Mouse (Mus musculus): Measurements from ENCODE around the gene Tmem72.

The Tmem72 gene

GRCm38 (mm10) chr6:116716666-116717065 is at the start of gene Tmem72:
Gene Tmem72 (minus strand): TSS chr6:116716913.
- no peak for DNase-seq (ENCODE audit: low read depth, low spot score)

DNA sequence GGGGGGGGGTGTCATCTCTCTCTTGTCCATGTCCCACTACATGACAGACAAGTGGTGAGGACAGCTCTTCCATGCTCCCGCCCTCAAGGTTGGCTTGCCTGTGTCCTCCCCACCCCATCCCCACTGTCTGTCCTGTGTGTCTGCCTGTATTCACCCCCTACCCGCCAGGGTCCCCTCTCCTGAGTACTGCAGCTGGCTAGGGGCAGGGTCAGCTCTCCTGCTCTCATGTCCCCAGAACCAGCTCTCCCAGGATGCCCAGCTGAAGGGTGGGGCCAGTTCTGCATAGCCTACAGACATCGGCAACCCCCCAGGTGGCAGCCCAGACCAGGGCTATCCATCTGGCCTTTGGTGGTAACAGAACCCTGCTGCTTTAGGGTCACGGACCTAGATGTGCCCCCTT is 47.8 kb upstream of the Tmem72 start:
- DNase-seq (ENCODE audit: low read depth, low spot score), result no peak

- DNase-seq (ENCODE audit: low read depth, low spot score), result no peak
These were observed 45.6 kb upstream of the Tmem72 start for GRCm38 (mm10) chr6:116762333-116762732.

DNA sequence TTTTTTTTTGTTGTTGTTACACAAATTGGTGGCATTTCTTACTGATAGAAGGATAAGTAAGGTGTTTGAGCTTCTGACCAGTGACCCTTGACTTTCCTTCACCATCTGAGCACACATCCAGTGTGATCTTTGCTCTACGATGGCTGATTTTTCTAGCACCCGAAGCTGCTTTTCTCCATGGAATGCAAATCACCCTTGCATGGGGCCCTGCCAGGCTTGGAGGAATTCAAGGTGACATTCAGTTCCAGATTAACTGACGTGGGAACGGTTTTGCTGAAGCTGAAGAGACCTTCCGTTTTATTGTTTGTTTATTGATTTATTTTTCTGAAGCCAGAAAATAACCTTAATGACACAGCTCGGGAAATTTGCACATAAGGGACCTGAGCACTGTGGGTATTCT is 43.5 kb upstream of the Tmem72 start:
- no peak for DNase-seq (ENCODE audit: low read depth, low spot score)

- no peak for DNase-seq (ENCODE audit: low read depth, low spot score)
These were observed 39.7 kb upstream of the Tmem72 start for GRCm38 (mm10) chr6:116756364-116756763.

DNA sequence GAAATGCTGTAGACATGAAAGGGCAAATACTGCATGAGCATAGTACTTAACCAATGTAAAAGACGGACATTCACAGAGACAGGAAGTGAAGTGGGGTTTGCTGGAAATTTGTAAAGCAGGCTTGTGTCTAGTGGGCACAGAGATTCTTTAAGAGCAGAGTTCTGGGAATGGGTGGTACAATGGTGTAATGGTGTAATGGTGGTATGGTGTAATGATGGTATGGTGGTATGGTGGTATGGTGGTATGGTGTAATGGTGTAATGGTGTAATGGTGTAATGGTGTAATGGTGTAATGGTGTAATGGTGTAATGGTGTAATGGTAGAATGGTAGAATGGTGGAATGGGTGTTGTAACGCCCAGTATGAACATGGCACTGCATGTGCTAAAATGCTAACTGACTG is 21.3 kb upstream of the Tmem72 start:
- DNase-seq (ENCODE audit: low read depth, low spot score), result no peak

DNA sequence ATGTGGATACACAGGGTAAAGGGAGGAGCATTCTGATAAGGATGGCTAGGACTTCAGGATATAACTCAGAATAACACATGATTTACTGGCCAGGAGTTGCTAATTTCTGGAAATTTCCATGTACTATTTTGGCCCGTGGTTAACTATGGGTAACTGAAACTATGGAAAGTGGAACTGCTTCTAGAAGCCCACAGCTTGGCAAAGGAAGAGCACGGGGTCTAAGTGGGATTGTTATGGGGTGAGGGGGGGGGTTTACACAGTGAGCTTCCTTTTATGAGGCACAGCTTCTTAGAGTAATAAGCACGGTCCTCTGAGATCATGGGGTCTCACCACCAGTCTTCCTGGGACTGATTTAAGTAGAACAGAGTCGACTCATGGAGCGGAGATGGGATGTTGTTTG is 18.6 kb upstream of the Tmem72 start:
- DNase-seq (ENCODE audit: low read depth, low spot score), result no peak

DNA sequence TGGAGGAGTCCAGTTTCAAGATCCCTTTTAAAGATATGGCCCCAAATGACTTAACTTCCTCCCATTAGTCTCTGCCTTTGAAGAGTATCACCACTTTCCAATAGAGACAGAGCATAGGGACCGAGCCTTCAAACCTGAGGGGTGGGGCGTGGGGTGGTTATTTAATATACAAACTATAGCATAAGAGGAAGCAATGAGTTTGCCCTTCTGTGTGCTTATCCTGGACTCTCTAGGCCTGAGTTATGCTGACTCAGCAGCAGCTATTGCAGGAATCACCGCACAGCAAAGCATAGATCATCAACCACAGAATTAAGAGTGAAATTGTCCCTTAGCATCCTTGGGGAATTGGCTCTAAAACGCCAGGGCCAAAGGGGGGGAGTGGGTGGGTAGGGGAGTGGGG is 16.9 kb upstream of the Tmem72 start:
- DNase-seq (ENCODE audit: low read depth, low spot score), result no peak

GRCm38 (mm10) chr6:116724489-116725160 is 7.9 kb upstream of the Tmem72 start:
- DNase-seq (ENCODE audit: low read depth, low spot score), result no peak

DNA sequence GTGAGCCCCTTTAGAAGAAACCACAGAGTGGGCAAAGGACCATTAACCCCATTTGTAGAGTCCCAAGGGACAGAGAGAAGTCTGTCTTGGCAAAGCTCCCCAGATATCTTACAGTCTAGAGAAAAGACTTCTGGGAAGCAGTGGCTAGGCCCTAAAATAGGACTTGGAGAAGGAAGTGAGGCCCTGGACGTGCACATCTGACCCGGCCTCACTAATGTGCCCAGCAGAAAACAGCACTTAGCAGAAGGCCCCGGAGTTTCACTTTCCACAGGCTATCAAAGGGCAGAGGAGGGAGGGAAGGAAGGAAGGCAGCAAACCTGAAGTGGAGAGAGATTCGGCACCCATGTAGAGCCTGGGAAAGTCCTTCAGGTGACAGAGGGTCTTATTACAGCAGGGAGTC is 2.2 kb upstream of the Tmem72 start:
- DNase-seq (ENCODE audit: low read depth, low spot score), result no peak

DNA sequence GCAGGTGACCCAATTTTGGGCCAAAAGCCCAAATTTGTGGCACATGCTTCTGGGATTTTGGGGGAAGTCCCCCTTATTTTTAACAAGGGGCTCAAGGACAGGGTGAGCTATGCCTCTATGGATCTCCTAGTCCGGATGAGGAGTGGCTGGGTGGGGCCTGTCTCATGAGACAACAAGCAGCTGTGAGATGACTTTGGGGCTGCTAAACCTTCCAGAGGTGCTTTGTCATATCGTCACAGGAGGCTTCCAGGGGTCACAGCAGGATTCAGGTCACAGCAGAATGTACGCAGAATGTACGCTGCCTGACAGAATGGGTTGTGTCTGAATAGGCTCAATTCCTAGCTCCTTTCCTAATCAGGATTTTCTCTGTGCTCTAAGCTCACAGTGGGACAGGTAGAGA is 1.6 kb upstream of the Tmem72 start:
- no peak for DNase-seq (ENCODE audit: low read depth, low spot score)

- DNase-seq (ENCODE audit: low read depth, low spot score), result no peak
These were observed 1.1 kb upstream of the Tmem72 start for GRCm38 (mm10) chr6:116717851-116718250.

- no peak for DNase-seq (ENCODE audit: low read depth, low spot score)
These were observed 1.5 kb downstream of the Tmem72 start for GRCm38 (mm10) chr6:116715166-116715565.

GRCm38 (mm10) chr6:116714576-116714975 is 2.1 kb downstream of the Tmem72 start:
- DNase-seq (ENCODE audit: low read depth, low spot score), result no peak

DNA sequence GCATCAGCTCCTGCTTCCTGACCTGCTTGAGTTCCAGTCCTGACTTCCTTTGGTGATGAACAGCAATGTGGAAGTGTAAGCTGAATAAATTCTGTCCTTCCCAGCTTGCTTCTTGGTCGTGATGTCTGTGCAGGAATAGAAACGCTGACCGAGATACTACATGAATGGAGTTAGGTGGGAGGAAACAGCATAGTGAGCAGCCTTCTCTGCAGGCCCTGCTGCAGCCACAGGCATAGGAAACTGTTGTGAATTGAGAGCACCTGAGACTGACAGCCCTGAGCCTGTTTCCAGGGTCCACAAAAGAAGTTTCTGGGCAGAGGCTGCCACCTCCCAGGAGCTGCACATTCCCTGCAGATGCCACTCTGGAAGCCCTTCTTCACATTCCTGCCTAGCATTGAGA is 2.7 kb downstream of the Tmem72 start:
- DNase-seq (ENCODE audit: low read depth, low spot score), result no peak

DNA sequence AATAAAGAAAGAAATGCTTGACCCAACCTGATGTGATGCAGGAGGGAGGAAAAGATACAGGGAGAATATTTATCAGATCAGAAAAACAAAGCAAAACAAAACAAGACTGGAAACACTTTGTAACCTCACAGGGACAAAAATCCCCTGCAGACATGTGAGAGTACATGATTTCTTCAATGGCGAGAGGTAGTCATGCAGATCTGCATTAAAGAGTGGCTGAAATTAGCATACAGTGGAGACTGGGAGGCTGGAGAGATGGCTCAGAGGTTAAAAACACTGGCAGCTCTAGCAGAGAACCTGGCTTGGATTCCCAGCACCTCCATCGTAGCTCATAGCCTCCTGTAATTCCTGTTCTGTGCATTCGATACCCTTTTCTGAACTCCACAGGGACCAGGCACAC is 4.2 kb downstream of the Tmem72 start:
- no peak for DNase-seq (ENCODE audit: low read depth, low spot score)

- no peak for DNase-seq (ENCODE audit: low read depth, low spot score)
These were observed 4.7 kb downstream of the Tmem72 start for GRCm38 (mm10) chr6:116712062-116712461.

DNA sequence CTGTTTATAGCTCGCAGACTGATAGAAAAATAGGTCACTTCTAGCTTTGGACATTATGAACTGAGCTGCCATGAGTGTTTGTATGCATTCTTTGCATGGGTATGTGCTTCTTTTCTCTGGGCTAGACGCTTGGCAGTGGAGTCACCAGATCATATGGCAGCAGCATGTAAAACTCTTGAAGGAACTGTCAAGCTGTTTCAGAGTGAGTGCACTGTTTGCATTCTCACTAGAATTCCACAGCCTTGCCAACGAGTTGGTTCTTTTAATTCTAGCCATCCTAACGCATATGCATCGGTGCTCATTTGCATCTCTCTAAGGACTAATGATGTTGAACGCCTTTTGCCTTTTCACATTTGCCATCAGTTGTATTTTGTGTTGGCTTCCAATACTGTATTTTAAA is 12.4 kb downstream of the Tmem72 start:
- DNase-seq (ENCODE audit: low read depth, low spot score), result no peak

DNA sequence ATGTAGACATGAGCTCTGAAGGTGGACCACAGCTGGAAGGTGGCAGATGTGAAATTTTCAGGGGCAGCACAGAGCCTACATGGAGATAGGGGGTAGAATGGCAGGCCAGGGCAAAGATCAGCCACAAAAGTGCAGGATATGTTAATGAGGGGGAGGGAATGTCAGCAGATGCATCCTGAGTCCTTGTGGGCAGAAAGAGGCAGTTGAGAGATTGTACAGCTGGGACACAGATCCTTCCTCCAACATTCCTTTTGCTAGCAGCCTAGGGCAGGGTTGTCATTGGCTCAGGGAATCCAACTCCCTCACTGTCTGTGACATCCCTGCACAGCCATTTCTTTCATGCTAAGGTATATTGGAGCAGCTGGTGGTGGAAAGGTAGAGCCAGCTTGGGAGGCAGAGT is 15.9 kb downstream of the Tmem72 start:
- DNase-seq (ENCODE audit: low read depth, low spot score), result no peak

- DNase-seq (ENCODE audit: low read depth, low spot score), result no peak
These were observed 18.8 kb downstream of the Tmem72 start for GRCm38 (mm10) chr6:116697896-116698425.

GRCm38 (mm10) chr6:116697413-116697812 is 19.3 kb downstream of the Tmem72 start:
- DNase-seq (ENCODE audit: low read depth, low spot score), result no peak

- no peak for DNase-seq (ENCODE audit: low read depth, low spot score)
These were observed 22.4 kb downstream of the Tmem72 start for GRCm38 (mm10) chr6:116694346-116694745.

- no peak for DNase-seq (ENCODE audit: low read depth, low spot score)
These were observed 23.1 kb downstream of the Tmem72 start for GRCm38 (mm10) chr6:116693639-116694038.

DNA sequence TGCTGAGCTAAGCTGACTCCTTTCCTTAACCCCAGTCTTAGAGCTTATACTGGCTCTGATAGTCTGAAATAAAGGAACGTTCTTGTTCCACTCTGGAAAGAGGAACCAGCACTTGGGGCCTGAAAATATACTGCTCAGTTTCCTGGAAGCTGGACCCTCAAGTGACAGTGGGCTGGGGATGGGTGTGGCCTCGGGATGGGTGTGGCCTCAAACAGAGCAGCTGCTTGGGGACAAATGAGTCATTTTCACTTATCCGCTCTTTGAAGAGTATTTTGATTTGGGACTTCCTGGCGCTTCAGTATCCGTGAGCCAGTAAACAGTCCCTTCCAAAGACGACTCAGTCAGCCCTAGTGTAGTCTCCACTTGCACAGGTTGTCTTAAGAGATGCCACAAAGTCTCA is 34.4 kb downstream of the Tmem72 start:
- no peak for DNase-seq (ENCODE audit: low read depth, low spot score)
